Mouse (Mus musculus) lung, postnatal 10 days (tissue): ENCODE data around the gene Ccdc78.

ENCODE experiments used
- DNase-seq: peaks from one replicate; pipeline ENCODE4 v3.0.0; 2021

Ccdc78 gene

GRCm38 (mm10) chr17:25817662-25818061, 31.3 kb downstream of the Ccdc78 start:
- DNase-seq = no peak

GRCm38 (mm10) chr17:25818851-25819780, 32.7 kb downstream of the Ccdc78 start:
- DNase-seq = no peak

GRCm38 (mm10) chr17:25823452-25823851, 37.1 kb downstream of the Ccdc78 start, which contains the start of gene Wdr24:
Wdr24 (plus strand) TSS chr17:25823627.
- DNase-seq = peak; percentile 89

- DNase-seq = no peak
Measured at GRCm38 (mm10) chr17:25824362-25825142, 38.2 kb downstream of the Ccdc78 start.

- DNase-seq = no peak
Measured at GRCm38 (mm10) chr17:25825311-25825710, 38.9 kb downstream of the Ccdc78 start.

- DNase-seq = no peak
Measured at GRCm38 (mm10) chr17:25825984-25826570, 39.7 kb downstream of the Ccdc78 start.

- no peak for DNase-seq
Measured at GRCm38 (mm10) chr17:25827011-25827410, 40.6 kb downstream of the Ccdc78 start.

GRCm38 (mm10) chr17:25827546-25828222, 41.3 kb downstream of the Ccdc78 start:
- no peak for DNase-seq

GRCm38 (mm10) chr17:25828223-25828594, 41.8 kb downstream of the Ccdc78 start:
- DNase-seq = peak; percentile 17

GRCm38 (mm10) chr17:25828712-25829557, 42.6 kb downstream of the Ccdc78 start, which contains the start of gene Jmjd8:
Jmjd8 (plus strand) TSS chr17:25828867.
- DNase-seq = peak; percentile 81

GRCm38 (mm10) chr17:25829558-25830017, 43.2 kb downstream of the Ccdc78 start:
- DNase-seq = no peak

GRCm38 (mm10) chr17:25830200-25830753, 43.9 kb downstream of the Ccdc78 start:
- DNase-seq = no peak

GRCm38 (mm10) chr17:25830806-25831431, 44.5 kb downstream of the Ccdc78 start:
- no peak for DNase-seq

GRCm38 (mm10) chr17:25831451-25832281, 45.3 kb downstream of the Ccdc78 start:
- DNase-seq = peak; percentile 42

- DNase-seq = peak; percentile 100
Measured at GRCm38 (mm10) chr17:25832436-25833290, 46.3 kb downstream of the Ccdc78 start.

- peak; percentile 96 for DNase-seq
Measured at GRCm38 (mm10) chr17:25833291-25833663, 46.9 kb downstream of the Ccdc78 start, which contains the start of gene Stub1. Stub1 (minus strand) TSS chr17:25833404.

GRCm38 (mm10) chr17:25833961-25834594, 47.7 kb downstream of the Ccdc78 start:
- DNase-seq = peak; percentile 35

GRCm38 (mm10) chr17:25834595-25835222, 48.3 kb downstream of the Ccdc78 start:
- DNase-seq = no peak
